Mouse (Mus musculus) liver, postnatal 0 days (tissue): ENCODE measurements around the gene Gldc.

Experiments used
- CTCF ChIP-seq: sonication (generic); IDR thresholded peaks from 2 replicates; pipeline ENCODE4 v1.5.1; 2016; ENCODE audit warnings: antibody characterized with exemption, low read depth
- EP300 ChIP-seq: IDR thresholded peaks from 2 replicates; pipeline ENCODE4 v1.6.1; 2016; ENCODE audit warnings: antibody characterized with exemption, low read depth, mild to moderate bottlenecking

- peak; percentile 83 for TF ChIP-seq CTCF
- TF ChIP-seq EP300 = no peak
Observed at GRCm38 (mm10) chr19:30217335-30217734, 42.1 kb upstream of the Gldc start.
